In the genomic region with DNA sequence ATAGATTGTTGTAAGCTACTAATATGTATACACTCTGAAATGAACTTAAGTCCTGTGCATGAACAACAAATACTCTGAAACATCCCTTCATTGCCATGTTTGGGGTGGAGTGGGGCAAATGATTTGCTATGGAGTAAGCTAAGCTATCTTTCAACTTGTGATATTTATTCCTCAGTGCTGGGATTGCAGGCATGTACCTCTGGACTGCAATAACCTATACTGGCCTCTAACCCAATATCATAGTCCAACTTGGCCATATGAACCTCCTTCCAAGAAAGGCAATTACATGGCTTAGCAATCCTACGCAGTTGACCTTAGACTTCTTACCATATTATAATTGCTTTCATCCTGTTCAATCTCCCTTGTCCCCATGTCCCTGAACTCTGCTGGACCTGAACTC, we compare ENCODE assay signal across 25 mouse cellular contexts.
"Had no signal": no experiment of that assay in that cellular context is flagged by ENCODE, and none has a peak within 500 bp of the region (broad histone marks: within the 10 kb centered on the region; RNA-seq: fewer than 3 reads in every experiment).

No protein-coding gene starts in this region.

- H3K4me1 ChIP-seq: heart, embryonic 13.5 days; heart, embryonic 15.5 days; hindbrain, embryonic 12.5 days; kidney, embryonic 15.5 days; limb, embryonic 13.5 days; limb, embryonic 15.5 days; liver, embryonic 12.5 days had no signal

- H3K27me3 ChIP-seq: heart, embryonic 13.5 days; heart, embryonic 15.5 days; hindbrain, embryonic 12.5 days; kidney, embryonic 15.5 days; limb, embryonic 13.5 days; limb, embryonic 15.5 days; liver, embryonic 12.5 days had no signal

- H3K4me3 ChIP-seq: gastrocnemius, adult 2 months; heart, adult 2 months; heart, embryonic 13.5 days; heart, embryonic 15.5 days; hindbrain, embryonic 12.5 days; kidney, embryonic 15.5 days; layer of hippocampus, adult 2 months; left cerebral cortex, adult 2 months; limb, embryonic 13.5 days; limb, embryonic 15.5 days; liver, embryonic 12.5 days had no signal

- H3K9me3 ChIP-seq: heart, embryonic 15.5 days; kidney, embryonic 15.5 days; limb, embryonic 13.5 days; limb, embryonic 15.5 days; liver, embryonic 12.5 days had no signal

- DNase-seq: gastrocnemius, adult 2 months; gastrocnemius, postnatal 10 days; gastrocnemius, postnatal 25 days; heart, adult 11 months; heart, adult 2 months; heart, postnatal 14 days; heart, postnatal 36 days; kidney, adult 11 months; kidney, adult 2 months; kidney, adult 9 months; kidney, postnatal 14 days; kidney, postnatal 36 days; left cerebral cortex, postnatal 4 days had no signal

- H3K27ac ChIP-seq: gastrocnemius, adult 2 months; heart, adult 2 months; heart, embryonic 13.5 days; heart, embryonic 15.5 days; hindbrain, embryonic 12.5 days; hindbrain, embryonic 14.5 days; kidney, embryonic 15.5 days; kidney, postnatal 0 days; layer of hippocampus, adult 2 months; left cerebral cortex, adult 2 months; limb, embryonic 13.5 days; limb, embryonic 15.5 days; liver, embryonic 12.5 days; liver, embryonic 14.5 days had no signal

- H3K36me3 ChIP-seq: heart, embryonic 13.5 days; heart, embryonic 15.5 days; hindbrain, embryonic 12.5 days; kidney, embryonic 15.5 days; limb, embryonic 13.5 days; limb, embryonic 15.5 days; liver, embryonic 12.5 days had no signal
